Mouse (Mus musculus) erythroblast, embryonic 14.5 days (primary cell): ENCODE results near the gene Gnmt.

Experiments
- GATA1 ChIP-seq: IDR thresholded peaks from 2 replicates; pipeline ENCODE4 v1.6.1; 2012; ENCODE audit warnings: low read length, inconsistent platforms, mixed read lengths
- TAL1 ChIP-seq: IDR thresholded peaks from 3 replicates; pipeline ENCODE4 v1.6.1; 2012; ENCODE audit warnings: low read length, inconsistent platforms, mixed read lengths

GRCm38 (mm10) chr17:46712442-46712841 lies 16.5 kb downstream of the Gnmt start:
- TF ChIP-seq TAL1: no peak
- no peak for TF ChIP-seq GATA1
